13 mouse cellular contexts compared by ENCODE assay signal in genomic region chr5:101658188-101658983, GRCm38 (mm10). TPM values are rescaled to one million over a fixed set of nuclear protein-coding genes. Genes with fewer than 3 reads are reported as not detected.
A peak's percentile ranks its signal among the peaks of the same experiment; 100 is the strongest.
DNase-seq lines count a peak whose midpoint lies in the region; ATAC-seq and TF ChIP-seq lines count a peak whose summit lies in the region.
"Had no signal": no experiment of that assay in that cellular context is flagged by ENCODE, and none has a peak within 500 bp of the region (broad histone marks: within the 10 kb centered on the region; RNA-seq: fewer than 3 reads in every experiment).

No protein-coding gene starts in this region.

- no peak for TF ChIP-seq CTCF in forebrain, postnatal 0 days (IDR thresholded peaks at IDR 0.05; ENCODE audit: low read depth)

- WGBS in forebrain, postnatal 0 days = 2% methylated on average over 21 of the region's 21 CpGs
- 2% methylated on average over 21 of the region's 21 CpGs for WGBS in forebrain, embryonic 16.5 days
- 3% methylated on average over 21 of the region's 21 CpGs for WGBS in midbrain, embryonic 14.5 days

- H3K9ac ChIP-seq in forebrain, postnatal 0 days = no peak overlapping the region
- no peak overlapping the region for H3K9ac ChIP-seq in forebrain, embryonic 16.5 days (replicated peaks; ENCODE audit: low read depth, low read length)
- no peak overlapping the region for H3K9ac ChIP-seq in midbrain, embryonic 14.5 days (replicated peaks; ENCODE audit: low read length)
- H3K9ac ChIP-seq: forebrain, embryonic 13.5 days; liver, embryonic 15.5 days had no signal

- no peaks in the 10 kb centered on the region for H3K36me3 ChIP-seq in forebrain, postnatal 0 days (ENCODE audit: insufficient read depth)
- no peaks in the 10 kb centered on the region for H3K36me3 ChIP-seq in forebrain, embryonic 16.5 days (ENCODE audit: control insufficient read depth, insufficient read depth)
- H3K36me3 ChIP-seq in midbrain, embryonic 14.5 days (ENCODE audit: control insufficient read depth, insufficient read depth, low read length) = no peaks in the 10 kb centered on the region
- H3K36me3 ChIP-seq: liver, embryonic 15.5 days had no signal

- intact Hi-C loops in left cerebral cortex, postnatal 4 days (cut with DNase I) = no loop called here

- H3K9me3 ChIP-seq in forebrain, postnatal 0 days (ENCODE audit: low read length) = no peaks in the 10 kb centered on the region
- no peaks in the 10 kb centered on the region for H3K9me3 ChIP-seq in forebrain, embryonic 16.5 days (ENCODE audit: control insufficient read depth, low read length)
- H3K9me3 ChIP-seq in midbrain, embryonic 14.5 days (ENCODE audit: control insufficient read depth, low read length) = no peaks in the 10 kb centered on the region
- H3K9me3 ChIP-seq: forebrain, embryonic 13.5 days; liver, embryonic 15.5 days had no signal

- peak; percentile 67 for DNase-seq in forebrain, postnatal 0 days
- peak; percentile 10 for DNase-seq in right cerebral cortex, postnatal 25 days
- DNase-seq in right cerebral cortex, postnatal 10 days (ENCODE audit: low spot score in 2 of 2) = no peak
- peak; percentile 52 for DNase-seq in midbrain, embryonic 14.5 days
- DNase-seq in urinary bladder, postnatal 36 days (ENCODE audit: low spot score in 2 of 2) = no peak
- DNase-seq in left cerebral cortex, postnatal 4 days = no peak
- no peak for DNase-seq in right cerebral cortex, postnatal 36 days (ENCODE audit: low spot score in 2 of 2)
- DNase-seq: kidney, adult 11 months had no signal

- ATAC-seq in forebrain, postnatal 0 days = no peak
- no peak for ATAC-seq in forebrain, embryonic 16.5 days
- no peak for ATAC-seq in midbrain, embryonic 14.5 days (ENCODE audit: low FRiP score, low TSS enrichment)
- ATAC-seq: forebrain, embryonic 13.5 days had no signal

- no peaks in the 10 kb centered on the region for H3K4me1 ChIP-seq in forebrain, postnatal 0 days (ENCODE audit: insufficient read depth)
- peaks cover 2% of the 10 kb centered on the region for H3K4me1 ChIP-seq in forebrain, embryonic 16.5 days (replicated peaks; ENCODE audit: control insufficient read depth, insufficient read depth, low read length)
- peaks cover under 1% of the 10 kb centered on the region; the same call in 1 of the 2 replicates for H3K4me1 ChIP-seq in midbrain, embryonic 14.5 days (ENCODE audit: control insufficient read depth, insufficient read depth, low read length)
- H3K4me1 ChIP-seq: liver, embryonic 15.5 days had no signal

- H3K27me3 ChIP-seq in forebrain, postnatal 0 days (ENCODE audit: insufficient read depth, low read length) = peaks cover 88% of the 10 kb centered on the region
- peaks cover 74% of the 10 kb centered on the region for H3K27me3 ChIP-seq in forebrain, embryonic 16.5 days (replicated peaks; ENCODE audit: control insufficient read depth, insufficient read depth, low read length)
- peaks cover 86% of the 10 kb centered on the region for H3K27me3 ChIP-seq in midbrain, embryonic 14.5 days (ENCODE audit: control insufficient read depth, insufficient read depth, low read length)

- H3K27ac ChIP-seq in forebrain, postnatal 0 days (ENCODE audit: low read depth, low read length) = no peak overlapping the region
- no peak overlapping the region for H3K27ac ChIP-seq in forebrain, embryonic 16.5 days (ENCODE audit: low read length)
- no peak overlapping the region for H3K27ac ChIP-seq in midbrain, embryonic 14.5 days (replicated peaks; ENCODE audit: low read depth, low read length)
- H3K27ac ChIP-seq: forebrain, embryonic 13.5 days; liver, embryonic 15.5 days had no signal

- H3K4me2 ChIP-seq in forebrain, postnatal 0 days (ENCODE audit: low read depth) = no peak overlapping the region
- no peak overlapping the region for H3K4me2 ChIP-seq in forebrain, embryonic 16.5 days (ENCODE audit: low read length)
- peak overlapping the region; percentile 39 for H3K4me2 ChIP-seq in midbrain, embryonic 14.5 days (ENCODE audit: low read length)
- H3K4me2 ChIP-seq: liver, embryonic 15.5 days had no signal

- H3K4me3 ChIP-seq in forebrain, postnatal 0 days (ENCODE audit: low read depth, low read length) = no peak overlapping the region
- no peak overlapping the region for H3K4me3 ChIP-seq in forebrain, embryonic 16.5 days (replicated peaks; ENCODE audit: low read length)
- peak overlapping the region; percentile 18; the same call in 1 of the 2 replicates for H3K4me3 ChIP-seq in midbrain, embryonic 14.5 days (replicated peaks; ENCODE audit: low read depth, low read length)
- H3K4me3 ChIP-seq: liver, embryonic 15.5 days had no signal

RNA-seq across cellular contexts. Expression of gene Nkx6-1, which starts 6.4 kb away (rescaled TPM):
- 0.24 TPM in 1 of 2 replicates, not detected in the other for total RNA-seq in forebrain, postnatal 0 days (2014; rRNA removed)
- 0.10 and 0.29 TPM in 2 replicates for polyA plus RNA-seq in forebrain, postnatal 0 days (2015; fragmentation: Nextera tagmentation; extraction: Ambion mirVana)
- polyA plus RNA-seq in forebrain, embryonic 16.5 days (2015; fragmentation: Nextera tagmentation; extraction: Ambion mirVana) = 0.06 TPM in 1 of 2 replicates, not detected in the other
- polyA plus RNA-seq in midbrain, embryonic 14.5 days (2014; fragmentation: Nextera tagmentation; extraction: Ambion mirVana) = 2.8 and 3.1 TPM in 2 replicates
- total RNA-seq in left cerebral cortex, postnatal 4 days (2021) = under 1 TPM; 0.28 to 0.30 TPM
- total RNA-seq: granulocyte monocyte progenitor cell, adult 5-6 weeks; monocyte, adult 5-6 weeks had no signal
- polyA plus RNA-seq: liver, embryonic 15.5 days had no signal

Comparison
In these comparisons a context has a peak if more than half of its experiments do, and no peak if none do; other contexts are left out.
1. DNase-seq: peak in forebrain, postnatal 0 days (single experiment), right cerebral cortex, postnatal 25 days (single experiment) and midbrain, embryonic 14.5 days (single experiment); none in right cerebral cortex, postnatal 10 days (0 of 2), urinary bladder, postnatal 36 days (0 of 2), left cerebral cortex, postnatal 4 days (single experiment) and right cerebral cortex, postnatal 36 days (0 of 2).